Mouse (Mus musculus) urinary bladder, adult 2 months (tissue): ENCODE data around the gene Dvl1. TPM values are rescaled to one million over a fixed set of nuclear protein-coding genes. Genes with fewer than 3 reads are reported as not detected.

Experiments used
- DNase-seq: peaks from one replicate; pipeline ENCODE4 v3.0.0; 2022; ENCODE audit warnings: low spot score
- polyA plus RNA-seq: library from polyadenylated mRNA; depleted of rRNA; stranded (reverse); fragments of >200 nt; gene quantifications from 2 replicates; pipeline ENCODE4 v1.2.3, GENCODE M21; 2012

Gene Dvl1
- polyA plus RNA-seq, 1 experiment: 76.5 TPM

GRCm38 (mm10) chr4:155871404-155871803, 24.2 kb downstream of the Dvl1 start:
- no peak for DNase-seq

GRCm38 (mm10) chr4:155883587-155883986, 36.4 kb downstream of the Dvl1 start:
- DNase-seq: no peak

GRCm38 (mm10) chr4:155886330-155886729, 39.1 kb downstream of the Dvl1 start:
- DNase-seq: no peak

DNA sequence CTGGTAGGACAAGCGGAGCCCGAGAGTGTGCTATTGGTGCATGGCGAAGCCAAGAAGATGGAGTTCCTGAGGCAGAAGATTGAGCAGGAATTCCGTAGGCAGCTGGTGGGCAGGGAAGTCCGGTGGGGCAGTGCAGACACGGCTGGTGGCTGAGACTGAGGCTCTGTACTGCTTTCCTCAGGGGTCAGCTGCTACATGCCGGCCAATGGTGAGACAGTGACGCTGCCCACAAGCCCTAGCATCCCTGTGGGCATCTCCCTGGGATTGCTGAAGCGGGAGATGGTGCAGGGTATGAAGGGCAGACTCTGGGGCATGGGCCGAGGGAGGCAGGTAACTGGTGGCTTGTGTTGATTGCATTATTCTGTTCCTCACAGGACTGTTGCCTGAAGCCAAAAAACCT, 40.5 kb downstream of the Dvl1 start:
- DNase-seq: peak; percentile 15

- peak; percentile 10 for DNase-seq
Measured at GRCm38 (mm10) chr4:155888181-155888580, 41.0 kb downstream of the Dvl1 start.

GRCm38 (mm10) chr4:155889316-155889715, 42.1 kb downstream of the Dvl1 start:
- no peak for DNase-seq

DNA sequence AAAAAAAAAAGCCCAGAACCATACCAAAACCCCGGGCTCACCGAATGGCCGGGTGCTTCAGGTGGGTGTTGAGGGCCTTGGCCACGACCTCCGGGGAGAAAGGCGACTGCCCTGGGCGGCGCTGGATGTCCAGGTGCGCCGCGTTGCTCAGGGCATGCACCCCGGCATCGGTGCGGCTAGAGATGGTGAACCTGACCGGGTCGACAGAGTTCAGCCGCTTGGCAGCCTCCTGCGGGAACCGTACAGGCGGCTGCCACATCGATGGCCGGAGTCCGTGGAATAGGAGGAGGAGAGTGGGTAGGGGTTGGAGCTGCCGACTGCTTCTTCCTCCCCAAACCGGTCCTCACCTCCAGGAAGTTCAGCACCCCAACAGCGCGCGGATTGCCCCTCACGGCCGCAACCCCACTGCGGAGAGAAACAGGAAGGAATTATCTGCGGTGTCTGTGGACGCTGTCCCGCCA, 43.8 kb downstream of the Dvl1 start:
- no peak for DNase-seq

DNA sequence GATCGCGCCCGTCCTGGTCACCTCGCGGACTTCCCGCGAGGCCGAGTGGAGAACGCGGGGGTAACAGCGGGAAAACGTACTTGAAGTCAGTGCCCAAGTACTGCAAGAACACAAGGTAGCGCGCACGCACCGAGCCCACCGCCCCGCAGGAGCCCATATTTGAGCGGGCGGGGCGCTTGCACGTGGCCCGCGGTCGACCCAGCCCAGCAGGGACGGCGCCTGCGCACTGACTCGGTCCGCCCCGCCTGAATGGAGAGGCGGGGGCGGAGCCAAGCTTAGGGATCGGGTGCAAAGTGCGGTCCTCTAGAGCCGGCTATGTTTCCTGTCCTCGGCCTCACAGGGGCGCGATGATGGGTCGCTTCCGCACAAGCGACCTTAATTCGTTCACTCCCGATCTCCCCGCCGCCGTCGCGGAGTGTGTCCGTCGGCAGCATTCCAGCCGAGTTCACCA, 44.4 kb downstream of the Dvl1 start, which contains the start of the genes Pusl1 and Acap3:
Pusl1 (minus strand) TSS at position 231 of the 451 bp plus-strand sequence.
Acap3 (plus strand) TSS at position 272 of the 451 bp plus-strand sequence.
- DNase-seq: peak; percentile 94

- DNase-seq: peak; percentile 67
Measured at GRCm38 (mm10) chr4:155892017-155892416, 44.8 kb downstream of the Dvl1 start.

DNA sequence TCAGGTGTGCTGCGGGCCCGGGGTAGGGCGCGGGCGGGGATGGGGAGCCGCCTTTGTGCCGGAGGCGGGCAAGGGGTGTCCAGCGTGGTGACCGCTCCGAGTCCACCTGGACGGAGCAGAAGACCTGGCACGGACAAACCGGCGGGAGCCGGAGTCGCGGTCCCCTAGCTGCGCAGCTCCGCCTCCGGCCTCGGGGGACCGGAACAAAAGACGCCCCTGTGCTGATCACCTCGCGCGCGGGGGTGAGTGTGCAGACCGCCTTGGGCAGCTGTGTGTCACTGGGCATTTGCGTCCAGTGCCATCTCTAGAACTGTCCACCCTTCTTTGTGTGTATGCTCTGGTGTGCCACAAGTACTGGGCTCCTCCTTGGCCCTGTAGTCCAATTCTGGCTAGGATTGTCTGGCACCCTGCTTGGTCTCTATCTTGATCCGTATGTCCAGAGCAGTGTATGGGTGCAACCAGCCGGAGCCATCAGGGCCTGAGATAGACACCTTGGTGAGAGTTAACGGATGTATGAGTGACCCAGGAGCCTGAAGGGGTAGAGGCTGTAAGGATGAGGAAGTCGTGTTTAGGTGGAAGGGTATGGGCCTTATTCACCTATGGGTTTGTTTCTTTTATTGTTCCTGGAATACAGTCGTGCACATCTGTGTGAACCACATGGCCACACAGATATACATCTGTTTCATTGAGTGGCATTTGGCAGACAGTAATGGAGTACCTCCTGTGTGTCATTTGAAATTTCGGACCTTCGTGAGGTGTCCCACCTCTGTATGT, 45.4 kb downstream of the Dvl1 start:
- no peak for DNase-seq

GRCm38 (mm10) chr4:155893212-155893690, 46.0 kb downstream of the Dvl1 start:
- DNase-seq: peak; percentile 17

- DNase-seq: peak; percentile 46
Measured at GRCm38 (mm10) chr4:155894311-155894881, 47.2 kb downstream of the Dvl1 start.

DNA sequence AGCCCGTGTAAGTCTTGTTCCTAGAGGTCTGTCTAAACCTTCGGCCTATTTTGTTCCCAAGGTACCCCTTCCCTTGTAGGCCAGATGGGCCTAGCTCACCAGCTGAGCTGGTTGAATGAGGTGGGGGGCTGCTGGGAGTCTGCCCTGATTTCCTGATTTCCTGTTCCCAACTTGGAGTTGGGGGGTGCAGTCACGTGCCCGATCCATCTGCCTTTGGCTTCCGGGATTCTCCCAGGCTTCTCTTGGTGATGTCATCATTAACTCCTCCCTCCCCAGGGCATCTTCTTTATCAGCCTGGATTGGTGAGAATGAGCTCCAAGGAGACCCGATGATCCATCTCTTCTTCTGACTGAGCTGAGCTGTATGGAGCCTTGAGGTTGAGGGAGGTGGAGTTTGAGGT, 48.0 kb downstream of the Dvl1 start:
- peak; percentile 18 for DNase-seq

- DNase-seq: no peak
Measured at GRCm38 (mm10) chr4:155895826-155896225, 48.6 kb downstream of the Dvl1 start.

- peak; percentile 15 for DNase-seq
Measured at GRCm38 (mm10) chr4:155896461-155896860, 49.3 kb downstream of the Dvl1 start.

DNA sequence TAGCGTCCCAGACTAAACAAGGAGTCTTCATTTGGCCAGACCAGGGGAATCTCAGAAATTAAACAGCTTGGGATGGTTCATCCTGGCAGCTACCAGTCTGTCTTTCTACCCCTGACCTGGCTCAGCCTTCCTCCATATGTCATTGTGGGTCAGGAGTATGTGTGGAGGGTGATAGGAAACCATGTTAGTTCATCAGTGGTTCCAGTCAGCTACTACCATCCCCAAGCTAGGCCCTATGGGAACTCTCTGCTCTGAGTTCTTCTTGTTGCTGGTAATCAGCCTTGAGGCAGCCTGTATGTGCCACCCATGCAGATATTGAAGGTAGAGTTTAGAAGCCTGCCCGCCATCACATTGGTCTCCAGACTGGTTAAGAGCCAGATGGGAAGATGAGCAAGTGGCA, 51.1 kb downstream of the Dvl1 start:
- no peak for DNase-seq

DNA sequence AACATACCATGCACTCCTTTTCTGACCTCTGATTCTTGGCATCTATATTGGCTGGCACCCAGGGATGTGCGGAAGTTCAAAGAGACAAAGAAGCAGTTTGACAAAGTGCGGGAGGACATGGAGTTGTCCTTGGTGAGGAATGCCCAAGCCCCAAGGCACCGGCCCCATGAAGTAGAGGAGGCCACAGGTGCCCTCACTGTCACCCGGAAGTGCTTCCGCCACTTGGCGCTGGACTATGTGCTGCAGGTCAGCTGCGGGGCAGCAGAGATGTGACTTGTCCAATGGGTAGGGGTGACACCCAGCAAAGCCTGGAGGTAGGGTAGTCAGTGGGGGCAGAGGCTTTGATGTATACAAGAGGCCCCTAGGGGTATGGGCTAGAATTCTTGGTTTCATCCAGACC, 52.2 kb downstream of the Dvl1 start:
- DNase-seq: no peak

- DNase-seq: no peak
Measured at GRCm38 (mm10) chr4:155901205-155901604, 54.0 kb downstream of the Dvl1 start.

- DNase-seq: peak; percentile 18
Measured at GRCm38 (mm10) chr4:155903246-155903645, 56.0 kb downstream of the Dvl1 start.

GRCm38 (mm10) chr4:155904318-155905102, 57.3 kb downstream of the Dvl1 start:
- DNase-seq: peak; percentile 17

DNA sequence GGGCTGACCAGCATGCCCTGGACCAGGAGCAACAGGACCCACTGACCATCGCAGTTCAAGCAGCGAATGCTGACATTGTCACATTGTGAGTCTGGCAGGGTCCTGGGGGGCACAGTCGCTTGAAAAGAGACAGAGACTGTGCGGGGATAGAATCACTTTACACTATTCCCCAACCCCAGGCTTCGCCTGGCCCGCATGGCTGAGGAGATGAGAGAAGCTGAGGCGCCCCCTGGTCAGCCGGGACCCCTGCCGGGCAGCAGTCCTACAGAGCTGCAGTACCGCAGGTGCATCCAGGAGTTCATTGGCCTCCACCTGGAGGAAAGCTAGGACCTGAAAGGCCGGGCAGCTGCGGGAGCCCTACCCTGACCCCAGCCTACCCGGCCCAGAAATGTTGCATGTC, 58.4 kb downstream of the Dvl1 start:
- peak; percentile 15 for DNase-seq

DNA sequence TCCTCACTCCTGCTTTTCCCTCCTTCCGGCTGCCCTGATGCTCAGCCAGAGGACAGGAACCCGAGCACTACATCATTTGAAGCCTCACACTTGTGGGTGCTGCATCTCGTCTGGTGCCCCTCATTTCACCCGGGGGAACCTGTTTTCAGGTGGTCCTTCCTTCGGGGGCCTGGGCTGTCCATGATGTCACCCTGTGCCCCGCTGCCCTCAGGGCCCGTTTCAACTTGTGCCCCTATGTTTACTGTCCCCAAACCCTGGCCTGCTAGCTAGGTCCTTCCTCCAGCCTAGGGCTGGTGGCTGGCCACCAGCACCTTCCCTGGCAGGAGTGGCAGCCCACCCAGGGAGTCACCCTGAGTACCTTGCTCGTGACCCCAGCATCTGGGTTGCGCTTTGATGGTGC, 58.9 kb downstream of the Dvl1 start:
- DNase-seq: peak; percentile 17
